Mouse (Mus musculus): ENCODE results near the gene Muc5b.

The Muc5b gene

DNA sequence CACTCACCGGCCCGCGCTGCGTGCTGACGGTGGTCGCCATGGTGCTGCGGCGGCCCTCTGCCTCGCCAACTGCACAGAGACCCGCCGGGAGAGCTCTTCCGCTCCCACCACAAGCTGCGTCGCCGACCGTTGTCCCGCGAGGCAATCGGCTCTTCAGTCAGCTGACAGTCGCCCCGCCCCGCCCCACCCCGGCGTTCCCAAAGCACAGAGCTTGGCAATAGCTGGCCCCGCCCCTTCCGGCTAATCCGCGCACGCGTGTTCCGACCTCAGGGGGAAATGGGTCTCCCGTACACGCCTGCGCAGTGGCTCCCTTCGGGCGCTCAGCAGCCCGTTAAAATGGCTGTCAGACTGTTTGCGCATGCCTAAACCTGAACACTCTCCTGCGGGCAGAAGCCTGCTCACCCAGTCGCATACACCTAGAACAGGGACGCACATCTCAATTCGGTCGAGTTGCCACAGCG, 63.4 kb downstream of the Muc5b start:
- peak; percentile 99 to 100 for DNase-seq (ENCODE audit: low spot score in 2 of 2)

DNA sequence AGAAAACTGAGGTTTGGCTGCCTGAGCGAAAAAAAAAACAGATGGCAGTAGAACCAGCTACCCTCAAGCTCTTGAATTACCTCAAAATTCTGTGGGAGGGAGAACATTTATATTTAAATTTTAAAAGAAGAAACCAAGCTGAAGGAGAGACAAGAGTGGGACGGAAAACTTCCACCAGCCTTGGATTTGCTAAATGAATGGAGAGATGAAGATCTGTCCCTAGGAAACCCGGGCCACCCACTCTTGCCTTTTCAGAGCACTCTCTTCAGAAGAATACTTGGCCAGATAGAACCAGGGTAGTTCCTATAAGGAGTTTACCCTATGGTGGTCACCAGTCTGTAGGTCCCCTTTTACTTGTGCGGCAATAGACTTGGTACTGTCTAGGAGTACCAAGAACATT, 63.9 kb downstream of the Muc5b start:
- no peak for DNase-seq (ENCODE audit: low spot score in 2 of 2)

DNA sequence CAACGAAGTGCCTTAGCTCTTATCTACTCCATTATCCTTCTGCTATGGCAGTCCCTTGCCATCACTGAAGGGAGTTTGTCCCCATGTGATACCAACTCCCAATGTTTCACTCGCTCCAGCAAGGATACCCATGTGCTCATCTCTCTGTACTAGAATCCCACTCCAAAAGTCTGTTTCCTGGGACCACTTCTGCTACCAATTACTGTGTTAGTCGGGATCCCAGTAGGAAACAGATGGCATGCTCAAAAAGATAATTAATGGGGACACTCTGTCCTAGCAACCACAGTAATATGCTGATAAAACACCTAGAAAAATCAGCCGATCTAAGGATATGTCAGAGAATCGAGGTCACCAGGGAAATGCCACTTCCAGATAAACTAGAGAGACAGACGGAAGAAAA, 69.7 kb downstream of the Muc5b start:
- DNase-seq (ENCODE audit: low spot score in 2 of 2), result no peak

DNA sequence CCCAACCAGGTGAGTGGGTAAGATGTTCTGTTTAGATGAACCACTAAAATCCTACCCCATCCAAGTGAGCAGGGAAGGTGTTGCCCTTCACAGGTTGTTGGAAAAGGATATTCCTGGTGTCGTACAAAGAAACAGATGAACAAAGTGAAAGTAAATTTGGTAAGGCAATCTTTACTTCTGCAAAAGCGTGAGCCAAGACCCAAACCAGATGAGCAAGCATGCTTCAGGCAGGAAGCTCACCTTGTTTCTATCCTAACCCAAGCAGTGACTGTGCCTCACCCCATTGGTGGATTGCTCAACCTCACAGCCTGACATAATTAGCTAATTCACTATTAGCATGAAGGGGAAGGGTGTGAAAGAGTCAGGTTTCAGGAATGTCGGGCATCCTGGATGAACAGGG, 72.4 kb downstream of the Muc5b start:
- DNase-seq (ENCODE audit: low spot score in 2 of 2), result no peak

DNA sequence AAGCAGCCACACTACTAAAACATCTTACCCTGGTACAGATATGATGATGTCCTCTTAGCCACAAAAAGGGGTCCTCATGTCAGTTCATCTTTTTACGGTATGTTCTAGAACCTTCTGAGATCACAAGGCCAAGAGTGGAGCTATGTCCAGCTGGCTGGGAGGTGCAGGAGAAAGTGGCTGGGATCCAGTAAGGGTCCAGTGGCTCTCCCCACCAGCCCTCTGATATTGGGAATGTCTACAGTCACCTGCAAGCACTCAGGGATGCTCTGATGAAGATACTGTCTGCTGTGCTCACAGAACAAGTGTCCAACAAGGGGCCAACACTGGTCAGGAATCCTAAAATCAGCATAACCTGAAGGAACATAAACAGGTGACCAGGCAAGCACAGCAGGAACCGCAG, 79.5 kb downstream of the Muc5b start, which contains the start of gene Tollip:
Gene Tollip (minus strand): TSS at position 101 of the 400 bp plus-strand sequence.
- no peak for DNase-seq (ENCODE audit: low spot score in 2 of 2)

Data from urinary bladder, postnatal 4 days (tissue).